Mouse (Mus musculus): Measurements from ENCODE around the gene Zranb2. TPM values are rescaled to one million over a fixed set of nuclear protein-coding genes. Genes with fewer than 3 reads are reported as not detected.

Zranb2 gene
- 84.2 TPM for polyA plus RNA-seq (2017; shearing (Covaris generic))

DNA sequence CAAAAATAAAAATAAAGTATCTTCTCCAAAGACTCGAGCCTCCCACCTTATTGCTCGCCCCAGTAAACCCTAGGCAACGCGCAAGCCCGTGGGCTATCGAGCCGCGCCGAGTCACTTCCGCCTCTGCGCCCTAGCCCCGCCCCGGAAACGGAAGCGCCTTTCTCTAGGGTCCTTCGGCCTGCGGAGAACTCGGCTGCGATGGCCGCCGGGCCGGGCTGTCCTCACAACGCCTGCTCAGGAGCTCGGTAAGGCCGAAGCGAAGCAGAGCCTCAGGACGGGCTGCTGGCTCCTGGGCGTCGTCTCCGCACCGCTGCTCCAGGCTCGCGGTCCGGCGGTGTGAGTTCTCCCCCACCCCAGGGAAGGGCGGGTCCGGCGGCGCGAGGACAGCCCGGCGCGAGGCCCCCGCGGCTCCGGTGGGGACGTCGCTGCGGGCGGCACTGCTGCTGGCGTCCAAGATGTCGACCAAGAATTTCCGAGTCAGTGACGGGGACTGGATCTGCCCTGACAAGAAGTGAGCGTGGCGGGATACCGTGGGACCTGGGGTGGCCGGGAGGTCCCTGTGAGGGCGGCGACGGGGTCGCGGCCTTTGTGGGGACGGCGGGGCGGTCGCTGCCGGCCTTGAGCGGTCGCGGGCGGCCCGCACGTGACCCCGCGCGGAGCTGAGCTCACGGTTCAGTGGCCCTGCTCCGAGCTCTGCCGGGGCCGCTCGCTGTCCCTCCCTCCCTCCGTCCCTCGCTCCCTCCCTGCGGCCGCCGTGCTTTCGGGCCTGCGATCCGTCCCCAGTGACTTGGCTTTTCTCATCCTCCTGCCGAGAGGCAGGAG lies at the start of gene Zranb2:
Gene Zranb2, plus strand, starts transcription at position 197 of the 822 bp plus-strand sequence.

DNA sequence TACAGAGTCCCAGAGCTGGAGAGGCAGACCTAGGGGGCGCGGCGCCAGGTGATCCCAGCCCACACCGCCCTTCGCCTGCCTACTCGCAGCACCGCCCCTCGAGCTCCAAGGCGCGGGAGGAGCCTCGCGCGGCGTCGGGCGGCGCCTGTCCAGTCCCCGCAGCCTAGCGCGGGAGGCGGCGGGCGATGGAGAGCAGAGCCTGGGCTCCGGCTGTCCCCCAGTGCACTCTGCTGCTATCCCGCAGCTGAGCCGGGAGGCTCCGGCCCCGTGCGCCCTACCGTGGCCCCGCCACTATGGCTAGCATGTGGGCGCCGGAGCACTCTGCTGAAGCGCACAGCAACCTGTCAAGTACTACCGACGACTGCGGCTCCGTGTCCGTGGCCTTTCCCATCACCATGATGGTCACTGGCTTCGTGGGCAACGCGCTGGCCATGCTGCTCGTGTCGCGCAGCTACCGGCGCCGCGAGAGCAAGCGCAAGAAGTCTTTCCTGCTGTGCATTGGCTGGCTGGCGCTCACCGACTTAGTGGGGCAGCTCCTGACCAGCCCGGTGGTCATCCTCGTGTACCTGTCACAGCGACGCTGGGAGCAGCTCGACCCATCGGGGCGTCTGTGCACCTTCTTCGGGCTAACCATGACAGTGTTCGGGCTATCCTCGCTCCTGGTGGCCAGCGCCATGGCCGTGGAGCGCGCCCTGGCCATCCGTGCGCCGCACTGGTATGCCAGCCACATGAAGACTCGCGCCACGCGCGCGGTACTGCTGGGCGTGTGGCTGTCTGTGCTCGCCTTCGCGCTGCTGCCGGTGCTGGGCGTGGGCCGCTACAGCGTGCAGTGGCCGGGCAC lies 33.0 kb downstream of the Zranb2 start, which contains the start of gene Ptger3:
Gene Ptger3, plus strand, starts transcription at position 168 of the 841 bp plus-strand sequence.

Other genes with a start within 250 kb of the Zranb2 start
- 0.09 TPM for gene Ptger3, start 32.7 kb downstream of the Zranb2 start, polyA plus RNA-seq (2017; shearing (Covaris generic))